ENCODE assay signal across 21 mouse cellular contexts in genomic region chr12:73210454-73210853, GRCm38 (mm10).
A peak's percentile ranks its signal among the peaks of the same experiment; 100 is the strongest.
DNase-seq lines count a peak whose midpoint lies in the region; ATAC-seq and TF ChIP-seq lines count a peak whose summit lies in the region.
"Had no signal": no experiment of that assay in that cellular context is flagged by ENCODE, and none has a peak within 500 bp of the region (broad histone marks: within the 10 kb centered on the region; RNA-seq: fewer than 3 reads in every experiment).

No protein-coding gene starts in this region.

- peak; percentile 13 for DNase-seq in kidney, postnatal 14 days
- no peak for DNase-seq in kidney, adult 18-20 months
- DNase-seq in A20 (ENCODE audit: low read depth, low spot score) = peak; percentile 80
- DNase-seq in urinary bladder, postnatal 25 days (ENCODE audit: low spot score) = no peak
- DNase-seq: cerebellum, adult 11 months; cerebellum, postnatal 36 days; gastrocnemius, postnatal 36 days; kidney, postnatal 10 days; liver, embryonic 13.5 days; lung, postnatal 4 days; midbrain, embryonic 14.5 days; right cerebral cortex, postnatal 25 days; thymus, postnatal 4 days had no signal

- no peaks in the 10 kb centered on the region for H3K9me3 ChIP-seq in limb, embryonic 13.5 days
- H3K9me3 ChIP-seq in neural tube, embryonic 15.5 days (replicated peaks) = no peaks in the 10 kb centered on the region
- H3K9me3 ChIP-seq: embryonic facial prominence, embryonic 13.5 days; forebrain, embryonic 10.5 days; hindbrain, embryonic 10.5 days; liver, embryonic 13.5 days had no signal

- TF ChIP-seq POLR2A in bone marrow macrophage, adult 2 months (IDR thresholded peaks at IDR 0.05; ENCODE audit: borderline replicate concordance, low read depth, low read length) = no peak

- no peak for TF ChIP-seq CTCF in bone marrow macrophage, adult 2 months (IDR thresholded peaks at IDR 0.05; ENCODE audit: low read depth, low read length)

- H3K4me3 ChIP-seq in bone marrow macrophage, adult 2 months (ENCODE audit: insufficient read depth, low read length) = no peak overlapping the region
- H3K4me3 ChIP-seq in limb, embryonic 13.5 days = no peak overlapping the region
- H3K4me3 ChIP-seq in neural tube, embryonic 15.5 days (replicated peaks) = no peak overlapping the region
- H3K4me3 ChIP-seq: embryonic facial prominence, embryonic 13.5 days; forebrain, embryonic 10.5 days; hindbrain, embryonic 10.5 days; liver, embryonic 13.5 days had no signal

- H3K27me3 ChIP-seq in limb, embryonic 13.5 days = no peaks in the 10 kb centered on the region
- no peaks in the 10 kb centered on the region for H3K27me3 ChIP-seq in neural tube, embryonic 15.5 days (replicated peaks)
- H3K27me3 ChIP-seq: embryonic facial prominence, embryonic 13.5 days; liver, embryonic 13.5 days; Patski had no signal

- no peak overlapping the region for H3K9ac ChIP-seq in limb, embryonic 13.5 days
- H3K9ac ChIP-seq in neural tube, embryonic 15.5 days (replicated peaks) = no peak overlapping the region
- H3K9ac ChIP-seq: embryonic facial prominence, embryonic 13.5 days; liver, embryonic 13.5 days had no signal

- 55% methylated on average over 3 of the region's 3 CpGs for WGBS in limb, embryonic 13.5 days
- 85% methylated on average over 3 of the region's 3 CpGs for WGBS in neural tube, embryonic 15.5 days

- H3K4me2 ChIP-seq in limb, embryonic 13.5 days (replicated peaks) = no peak overlapping the region
- H3K4me2 ChIP-seq in neural tube, embryonic 15.5 days = no peak overlapping the region
- H3K4me2 ChIP-seq: embryonic facial prominence, embryonic 13.5 days; liver, embryonic 13.5 days had no signal

- H3K27ac ChIP-seq in bone marrow macrophage, adult 2 months (ENCODE audit: insufficient read depth, low read depth, low read length) = peak overlapping the region; percentile 14; the same call in 1 of the 2 replicates
- H3K27ac ChIP-seq in limb, embryonic 13.5 days = no peak overlapping the region
- H3K27ac ChIP-seq in neural tube, embryonic 15.5 days (replicated peaks) = no peak overlapping the region
- H3K27ac ChIP-seq: embryonic facial prominence, embryonic 13.5 days; forebrain, embryonic 10.5 days; hindbrain, embryonic 10.5 days; liver, embryonic 13.5 days had no signal

- H3K4me1 ChIP-seq in bone marrow macrophage, adult 2 months (ENCODE audit: control insufficient read depth, insufficient read depth, low read length) = peaks cover 16% of the 10 kb centered on the region
- H3K4me1 ChIP-seq in limb, embryonic 13.5 days = peaks cover 19% of the 10 kb centered on the region
- no peaks in the 10 kb centered on the region for H3K4me1 ChIP-seq in neural tube, embryonic 15.5 days
- H3K4me1 ChIP-seq: hindbrain, embryonic 10.5 days had no signal

- H3K36me3 ChIP-seq in limb, embryonic 13.5 days = no peaks in the 10 kb centered on the region
- H3K36me3 ChIP-seq in neural tube, embryonic 15.5 days = no peaks in the 10 kb centered on the region
- H3K36me3 ChIP-seq: embryonic facial prominence, embryonic 13.5 days; forebrain, embryonic 10.5 days; hindbrain, embryonic 10.5 days; liver, embryonic 13.5 days had no signal

- ATAC-seq in limb, embryonic 13.5 days (ENCODE audit: low FRiP score, low read depth) = peak; percentile 44; the same call in 1 of the 2 replicates
- ATAC-seq in neural tube, embryonic 15.5 days (ENCODE audit: low FRiP score) = no peak
- ATAC-seq: intestine, embryonic 16.5 days; Patski had no signal

Comparison
In these comparisons a context has a peak if more than half of its experiments do, and no peak if none do; other contexts are left out.
1. DNase-seq: peak in kidney, postnatal 14 days (single experiment) and A20 (single experiment); none in kidney, adult 18-20 months (single experiment) and urinary bladder, postnatal 25 days (single experiment).